Mouse (Mus musculus): ENCODE data around the gene Bcs1l. TPM values are rescaled to one million over a fixed set of nuclear protein-coding genes. Genes with fewer than 3 reads are reported as not detected.

The Bcs1l gene
- polyA plus RNA-seq (2016; fragmentation: Nextera tagmentation; extraction: Ambion mirVana): 16.7 and 18.0 TPM in 2 replicates

DNA sequence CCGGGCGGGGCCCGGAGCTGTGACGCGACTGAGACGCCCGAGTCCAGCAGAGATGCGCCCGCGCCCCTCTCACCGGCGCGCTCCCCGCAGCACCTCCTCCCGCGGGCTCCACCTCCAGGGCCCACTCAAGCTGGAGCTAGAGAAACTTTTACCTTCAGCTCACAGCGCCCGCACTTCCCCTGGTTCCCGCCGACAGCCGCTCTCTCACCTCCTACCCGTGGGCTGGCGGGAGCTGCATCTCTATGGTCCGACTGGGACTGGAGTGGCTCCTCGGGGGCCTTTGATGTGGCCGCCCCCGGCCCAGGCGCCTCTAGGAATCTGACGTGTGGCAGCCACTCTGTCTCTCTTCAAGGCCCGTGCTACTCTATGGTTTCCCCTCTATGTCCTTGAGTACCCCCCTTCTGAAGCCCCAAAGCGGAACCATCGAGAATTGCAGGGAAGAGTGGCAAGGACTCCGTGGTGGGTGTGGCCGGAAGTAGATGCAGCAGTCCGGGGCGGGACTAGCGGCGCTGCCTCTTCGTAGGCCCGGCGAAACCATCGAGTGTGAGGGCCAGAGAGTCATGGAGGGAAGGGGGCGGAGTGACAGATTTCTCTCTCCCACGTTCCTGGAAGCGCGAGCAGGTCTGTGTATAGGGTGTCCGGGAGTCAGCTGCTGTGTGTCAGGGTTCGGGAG is at the start of gene Bcs1l, which contains the start of gene Zfp142:
Gene Bcs1l, plus strand, starts transcription at position 517 of the 673 bp plus-strand sequence.
Gene Zfp142, minus strand, starts transcription at position 474 of the 673 bp plus-strand sequence.
- peaks cover 51% of the 10 kb centered on the region for H3K36me3 ChIP-seq
- H3K27me3 ChIP-seq (ENCODE audit: low read depth, poor library complexity, severe bottlenecking): no peaks in the 10 kb centered on the region
- H3K9me3 ChIP-seq (replicated peaks): no peaks in the 10 kb centered on the region
- peak within 1 kb of the TSS; percentile 91 for H3K4me3 ChIP-seq
- peak within 1 kb of the TSS; percentile 87 for H3K27ac ChIP-seq
- peak; percentile 98 for DNase-seq (ENCODE audit: low spot score)
- peaks cover 23% of the 10 kb centered on the region for H3K4me1 ChIP-seq
- under 1% methylated on average over 48 of the region's 48 CpGs for WGBS

DNA sequence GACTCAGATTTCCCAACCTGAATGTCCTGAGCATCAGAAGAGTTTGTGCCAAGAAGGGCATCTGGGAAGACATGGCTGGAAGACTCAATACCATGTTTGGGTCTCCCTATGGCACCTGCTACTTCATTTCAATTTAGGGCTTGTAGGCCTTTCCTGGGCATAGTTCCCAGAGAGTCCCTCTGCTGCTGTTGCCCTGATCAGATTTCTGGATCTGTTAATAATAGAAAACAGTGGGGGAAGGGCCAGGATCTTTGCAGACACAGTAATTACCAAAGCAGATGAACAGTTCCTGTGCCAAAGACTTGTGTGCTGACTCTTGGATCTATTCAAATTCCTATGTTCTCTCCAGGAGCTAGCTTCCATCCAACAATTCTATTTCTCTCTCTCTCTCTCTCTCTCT is 49.4 kb upstream of the Bcs1l start:
- Histone ChIP-seq H3K27ac (no peak overlapping the region), H3K4me3 (no peak overlapping the region), H3K27me3 (ENCODE audit: low read depth, poor library complexity, severe bottlenecking) (no peaks in the 10 kb centered on the region), H3K4me1 (peaks cover 10% of the 10 kb centered on the region), H3K9me3 (replicated peaks) (no peaks in the 10 kb centered on the region), H3K36me3 (no peaks in the 10 kb centered on the region)
- DNase-seq (ENCODE audit: low spot score): no peak

DNA sequence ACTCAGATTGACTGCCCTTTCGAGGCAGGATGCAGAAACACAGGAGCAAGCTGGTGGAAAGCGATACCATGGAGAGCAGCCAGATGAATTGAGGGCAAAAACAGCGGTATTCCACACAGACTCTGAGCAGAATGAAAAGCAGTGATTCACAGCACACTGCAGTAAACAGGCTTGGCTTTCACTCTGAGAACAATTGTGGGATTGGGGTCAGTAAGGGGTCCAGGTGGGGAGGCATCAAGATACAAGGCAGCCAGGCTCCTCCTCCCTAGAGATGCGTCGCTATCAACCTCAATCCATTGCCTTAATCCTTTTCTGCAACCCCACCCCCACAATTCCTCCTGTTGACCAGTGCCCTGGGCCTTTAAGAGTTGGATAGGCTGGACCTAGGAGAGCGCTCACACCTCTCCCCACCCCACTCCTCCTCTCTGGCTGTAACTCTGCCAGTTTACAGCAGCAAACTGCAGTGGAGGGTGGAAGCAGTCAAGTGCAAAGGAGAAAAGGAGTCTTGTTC is 45.6 kb upstream of the Bcs1l start, which contains the start of gene Plcd4:
Gene Plcd4, plus strand, starts transcription at position 438 of the 511 bp plus-strand sequence.
- Histone ChIP-seq H3K27ac (no peak within 1 kb of the TSS), H3K27me3 (ENCODE audit: low read depth, poor library complexity, severe bottlenecking) (no peaks in the 10 kb centered on the region), H3K4me1 (peaks cover 10% of the 10 kb centered on the region), H3K36me3 (no peaks in the 10 kb centered on the region), H3K9me3 (replicated peaks) (no peaks in the 10 kb centered on the region), H3K4me3 (no peak within 1 kb of the TSS)
- DNase-seq (ENCODE audit: low spot score): no peak
- 10% methylated on average over 6 of the region's 6 CpGs for WGBS

DNA sequence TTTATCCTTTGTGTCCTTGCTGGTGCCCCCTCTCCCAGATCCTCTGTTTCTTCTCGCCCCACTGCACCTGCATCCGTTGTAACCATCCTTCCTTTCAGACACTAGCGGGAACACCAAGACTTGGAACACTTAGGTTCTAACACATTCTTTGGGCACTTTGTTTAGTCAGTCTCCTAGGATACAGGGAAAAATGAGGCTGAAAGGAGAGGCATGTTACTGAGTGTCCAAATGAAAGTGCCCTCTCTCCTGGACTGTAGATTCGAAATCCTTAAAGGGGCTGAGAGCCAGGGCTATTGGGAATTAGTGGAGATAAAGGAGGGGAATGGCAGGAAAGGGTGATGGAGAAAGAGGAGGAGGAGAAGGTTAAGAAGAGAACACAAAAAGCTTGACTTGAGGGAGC is 43.9 kb upstream of the Bcs1l start, which contains the start of gene Usp37:
Gene Usp37, minus strand, starts transcription at position 101 of the 400 bp plus-strand sequence.
- no peak within 1 kb of the TSS for H3K4me3 ChIP-seq
- no peaks in the 10 kb centered on the region for H3K27me3 ChIP-seq (ENCODE audit: low read depth, poor library complexity, severe bottlenecking)
- H3K36me3 ChIP-seq: no peaks in the 10 kb centered on the region
- H3K9me3 ChIP-seq (replicated peaks): no peaks in the 10 kb centered on the region
- no peak within 1 kb of the TSS for H3K27ac ChIP-seq
- peaks cover 8% of the 10 kb centered on the region for H3K4me1 ChIP-seq
- WGBS: 89% methylated on average over 4 of the region's 4 CpGs
- DNase-seq (ENCODE audit: low spot score): no peak

- 83% methylated on average over 5 of the region's 5 CpGs for WGBS
Observed at GRCm38 (mm10) chr1:74559061-74559460, 29.0 kb upstream of the Bcs1l start.

GRCm38 (mm10) chr1:74565834-74566233 is 22.3 kb upstream of the Bcs1l start:
- WGBS: 95% methylated on average over 6 of the region's 6 CpGs
- no peak overlapping the region for H3K4me3 ChIP-seq
- no peak for DNase-seq (ENCODE audit: low spot score)
- no peaks in the 10 kb centered on the region for H3K4me1 ChIP-seq
- H3K27me3 ChIP-seq (ENCODE audit: low read depth, poor library complexity, severe bottlenecking): no peaks in the 10 kb centered on the region
- H3K27ac ChIP-seq: no peak overlapping the region
- peaks cover 79% of the 10 kb centered on the region for H3K36me3 ChIP-seq
- no peaks in the 10 kb centered on the region for H3K9me3 ChIP-seq (replicated peaks)

More at GRCm38 (mm10) chr1:74559061-74559460, 29.0 kb upstream of the Bcs1l start:
- Histone ChIP-seq H3K27me3 (ENCODE audit: low read depth, poor library complexity, severe bottlenecking) (no peaks in the 10 kb centered on the region), H3K36me3 (peaks cover 11% of the 10 kb centered on the region), H3K9me3 (replicated peaks) (no peaks in the 10 kb centered on the region), H3K4me1 (no peaks in the 10 kb centered on the region), H3K27ac (no peak overlapping the region), H3K4me3 (no peak overlapping the region)
- no peak for DNase-seq (ENCODE audit: low spot score)

- DNase-seq (ENCODE audit: low spot score): no peak
- WGBS: 93% methylated on average over 29 of the region's 29 CpGs
- H3K9me3 ChIP-seq (replicated peaks): no peaks in the 10 kb centered on the region
- peaks cover 100% of the 10 kb centered on the region for H3K36me3 ChIP-seq
- H3K4me1 ChIP-seq: no peaks in the 10 kb centered on the region
- H3K27me3 ChIP-seq (ENCODE audit: low read depth, poor library complexity, severe bottlenecking): no peaks in the 10 kb centered on the region
- no peak overlapping the region for H3K4me3 ChIP-seq
- H3K27ac ChIP-seq: no peak overlapping the region
Observed at GRCm38 (mm10) chr1:74569739-74570719, 18.1 kb upstream of the Bcs1l start.

DNA sequence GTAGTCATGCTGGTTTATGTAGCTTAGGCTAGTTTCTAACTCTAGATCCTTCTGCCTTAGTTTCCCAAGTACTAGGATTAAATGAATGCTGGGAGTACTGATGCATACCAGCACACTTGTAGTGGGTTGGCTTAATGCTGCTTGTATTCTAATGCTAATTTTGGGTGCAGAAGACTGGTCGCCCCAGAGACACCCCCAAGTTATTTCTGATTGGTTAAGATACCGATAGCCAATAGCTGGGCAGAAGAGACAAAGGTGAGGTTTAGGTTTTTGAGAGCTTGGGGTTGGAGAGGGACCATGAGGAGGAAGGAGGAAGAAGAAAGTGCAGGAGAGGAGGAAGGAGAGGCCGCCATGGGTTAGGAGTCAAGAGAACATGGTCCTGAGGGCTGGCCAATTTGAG is 5.5 kb upstream of the Bcs1l start:
- H3K9me3 ChIP-seq (replicated peaks): no peaks in the 10 kb centered on the region
- H3K27ac ChIP-seq: no peak overlapping the region
- H3K27me3 ChIP-seq (ENCODE audit: low read depth, poor library complexity, severe bottlenecking): no peaks in the 10 kb centered on the region
- 84% methylated on average over 3 of the region's 3 CpGs for WGBS
- peaks cover 66% of the 10 kb centered on the region for H3K36me3 ChIP-seq
- H3K4me3 ChIP-seq: no peak overlapping the region
- no peak for DNase-seq (ENCODE audit: low spot score)
- H3K4me1 ChIP-seq: peaks cover 13% of the 10 kb centered on the region

GRCm38 (mm10) chr1:74584616-74585398 is 3.3 kb upstream of the Bcs1l start:
- WGBS: 97% methylated on average over 3 of the region's 3 CpGs
- Histone ChIP-seq H3K4me3 (no peak overlapping the region), H3K4me1 (peaks cover 23% of the 10 kb centered on the region), H3K36me3 (peaks cover 48% of the 10 kb centered on the region), H3K27ac (no peak overlapping the region), H3K9me3 (replicated peaks) (no peaks in the 10 kb centered on the region), H3K27me3 (ENCODE audit: low read depth, poor library complexity, severe bottlenecking) (no peaks in the 10 kb centered on the region)
- DNase-seq (ENCODE audit: low spot score): no peak

DNA sequence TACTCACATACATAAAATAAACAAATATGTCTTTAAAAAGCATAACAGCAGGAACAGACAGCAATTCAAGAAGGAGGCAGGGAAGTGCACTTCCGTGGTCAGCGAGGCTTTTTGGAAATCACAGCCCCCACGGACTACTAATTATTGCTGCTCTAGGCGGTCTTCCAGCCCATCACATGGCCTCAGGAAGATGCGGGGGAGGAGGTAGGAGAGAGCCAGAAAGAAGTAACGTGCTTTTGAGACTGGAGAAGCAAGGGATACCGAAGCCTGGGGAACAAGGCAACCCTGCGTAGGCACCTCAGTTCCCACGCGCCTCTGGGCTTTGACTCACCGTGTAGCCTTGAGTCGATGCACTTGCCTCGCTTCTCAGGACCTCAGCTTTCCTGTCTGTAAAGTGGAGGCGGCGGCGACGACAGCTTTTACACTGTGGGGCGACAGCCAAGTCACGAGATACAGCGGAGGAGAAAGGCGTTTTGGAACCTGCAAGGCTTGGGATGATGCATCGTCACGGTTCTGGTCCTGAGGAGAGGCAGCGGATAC is 786 bp upstream of the Bcs1l start:
- under 1% methylated on average over 24 of the region's 24 CpGs for WGBS
- Histone ChIP-seq H3K27ac (peak overlapping the region; percentile 87), H3K4me1 (peaks cover 23% of the 10 kb centered on the region), H3K27me3 (ENCODE audit: low read depth, poor library complexity, severe bottlenecking) (no peaks in the 10 kb centered on the region), H3K36me3 (peaks cover 53% of the 10 kb centered on the region), H3K4me3 (peak overlapping the region; percentile 91), H3K9me3 (replicated peaks) (no peaks in the 10 kb centered on the region)
- DNase-seq (ENCODE audit: low spot score): no peak

DNA sequence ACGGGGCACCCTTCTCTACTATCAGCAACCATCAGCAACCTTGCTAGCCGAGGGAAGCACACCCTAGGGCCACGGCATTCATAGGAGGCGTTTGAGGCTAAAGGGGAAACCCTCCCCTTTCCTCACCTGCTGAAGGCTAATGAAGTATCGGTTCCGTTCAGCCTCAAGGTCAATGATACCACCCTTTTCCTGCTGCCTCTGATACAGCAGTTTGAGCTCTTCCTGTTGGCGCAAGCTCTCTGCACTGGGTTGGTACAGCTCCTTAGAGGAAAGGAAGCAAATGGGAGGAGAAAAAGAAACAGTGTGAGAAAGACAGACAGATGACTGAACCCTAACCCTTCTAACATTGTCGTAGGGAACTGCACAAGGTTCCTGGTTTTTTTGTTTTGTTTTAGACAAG is 6.3 kb downstream of the Bcs1l start:
- WGBS: 90% methylated on average over 8 of the region's 8 CpGs
- Histone ChIP-seq H3K4me3 (no peak overlapping the region), H3K4me1 (peaks cover under 1% of the 10 kb centered on the region; the same call in 1 of the 2 replicates), H3K36me3 (peaks cover 93% of the 10 kb centered on the region), H3K9me3 (replicated peaks) (no peaks in the 10 kb centered on the region), H3K27ac (no peak overlapping the region), H3K27me3 (ENCODE audit: low read depth, poor library complexity, severe bottlenecking) (no peaks in the 10 kb centered on the region)
- DNase-seq (ENCODE audit: low spot score): no peak
